Mouse (Mus musculus) adrenal gland, postnatal 10 days (tissue): ENCODE measurements around the gene A930017K11Rik. TPM values are rescaled to one million over a fixed set of nuclear protein-coding genes. Genes with fewer than 3 reads are reported as not detected.

Experiments
- DNase-seq: peaks from one replicate; pipeline ENCODE4 v3.0.0; 2021; ENCODE audit warnings: mixed read lengths
- total RNA-seq, 2 experiments: library from RNA; stranded (reverse); gene quantifications; 2 replicates each; pipeline ENCODE4 v1.2.3; 2021

The A930017K11Rik gene
- total RNA-seq, 2 experiments from 2014 or later: not detected

- DNase-seq: peak; percentile 68
These were observed 27.0 kb downstream of the A930017K11Rik start for GRCm38 (mm10) chr17:25925348-25925747.

GRCm38 (mm10) chr17:25922120-25922519 lies 30.2 kb downstream of the A930017K11Rik start:
- no peak for DNase-seq

- peak; percentile 100 for DNase-seq
These were observed 32.4 kb downstream of the A930017K11Rik start for GRCm38 (mm10) chr17:25919786-25920642.

DNA sequence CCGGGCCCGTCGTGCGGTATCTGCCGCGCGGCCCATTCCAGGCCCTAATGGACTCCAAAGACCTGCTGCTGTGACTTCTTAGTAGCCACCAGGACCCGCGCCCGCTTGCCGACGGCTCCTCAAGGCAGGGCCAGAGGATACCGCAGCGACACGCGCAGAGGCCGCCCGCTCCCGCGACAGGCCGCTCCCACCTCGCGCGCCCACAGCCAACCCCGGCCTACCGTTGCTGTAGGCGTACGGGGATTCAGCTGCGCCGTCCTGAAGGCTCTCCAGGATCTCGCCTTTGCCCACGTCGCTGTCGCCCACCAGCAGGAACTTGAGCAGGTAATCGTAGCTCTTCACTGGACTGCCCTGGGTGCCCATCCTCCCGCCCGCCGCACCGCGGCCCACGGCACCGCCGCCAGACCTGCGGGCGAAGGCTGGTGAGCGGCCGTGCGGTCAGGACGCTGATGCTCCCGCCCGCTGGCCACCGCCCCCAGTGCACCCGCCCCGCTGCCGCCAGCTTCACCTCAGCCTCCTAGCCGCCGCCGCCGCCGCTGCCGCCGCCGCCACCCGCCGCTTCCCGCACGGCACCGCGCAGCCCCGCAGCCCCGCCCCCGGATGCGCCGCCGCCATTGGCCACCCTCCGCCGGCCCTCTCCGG lies 33.1 kb downstream of the A930017K11Rik start, which contains the start of gene Rab40c:
TSS of gene Rab40c (minus strand) at position 584 of the 642 bp plus-strand sequence.
- peak; percentile 63 for DNase-seq

DNA sequence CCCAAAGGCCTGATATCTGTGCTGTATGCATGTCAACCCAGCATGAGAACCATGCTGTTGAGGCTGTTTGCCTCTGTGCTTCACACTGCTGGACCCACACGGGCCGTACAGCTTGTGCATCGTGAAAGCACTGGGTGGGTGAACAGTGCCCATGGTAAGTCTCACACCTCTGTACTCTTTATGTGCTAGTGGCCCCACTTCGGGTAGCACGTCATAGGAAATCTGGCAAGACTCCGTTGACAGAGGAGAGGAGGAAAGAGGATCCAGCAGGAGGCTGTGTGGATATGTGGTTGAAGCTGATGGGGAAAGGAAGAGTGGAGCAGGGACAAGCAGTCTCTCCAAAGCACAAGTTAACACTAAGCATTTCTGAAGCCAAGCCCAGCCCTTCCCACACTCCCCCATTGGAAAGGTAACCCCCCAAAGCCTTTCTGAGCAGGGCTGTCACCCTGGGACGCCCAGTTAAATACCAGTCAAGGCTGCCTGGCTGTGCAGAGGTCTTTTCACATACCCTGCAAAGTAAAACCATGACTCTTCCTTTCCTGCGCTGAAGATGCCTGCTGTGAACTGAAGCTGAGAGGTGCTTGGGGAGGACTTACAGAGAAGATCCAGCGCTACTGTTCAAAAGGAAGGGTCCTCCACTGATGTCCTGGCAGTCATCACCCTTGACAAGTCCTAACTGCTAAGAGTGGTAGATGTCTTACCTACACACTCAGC lies 34.2 kb downstream of the A930017K11Rik start:
- peak; percentile 8 for DNase-seq

- peak; percentile 74 for DNase-seq
These were observed 35.3 kb downstream of the A930017K11Rik start for GRCm38 (mm10) chr17:25916931-25917647.

DNA sequence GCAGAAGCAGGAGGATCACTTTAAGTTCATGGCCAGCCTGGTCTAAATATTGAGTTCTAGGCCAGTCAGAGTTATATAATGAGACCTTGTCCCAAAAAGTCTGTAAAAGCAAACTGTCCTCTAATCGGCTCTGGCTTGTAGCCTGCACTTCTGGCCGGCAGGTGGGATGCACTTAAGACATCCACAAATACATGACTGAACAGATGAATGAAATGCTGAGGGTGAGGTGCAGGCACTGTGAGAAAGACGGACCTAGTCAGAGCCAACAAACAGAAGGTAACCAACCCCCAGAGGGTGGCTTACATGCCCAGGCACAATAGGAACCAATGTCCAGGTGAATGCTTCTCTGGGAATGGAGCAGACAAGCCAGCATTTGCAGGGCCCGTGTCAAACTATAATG lies 38.1 kb downstream of the A930017K11Rik start:
- DNase-seq: no peak

GRCm38 (mm10) chr17:25913877-25914275 lies 38.5 kb downstream of the A930017K11Rik start:
- peak; percentile 9 for DNase-seq

- DNase-seq: peak; percentile 45
These were observed 39.0 kb downstream of the A930017K11Rik start for GRCm38 (mm10) chr17:25913186-25913876.

- peak; percentile 65 for DNase-seq
These were observed 40.5 kb downstream of the A930017K11Rik start for GRCm38 (mm10) chr17:25911816-25912215.

DNA sequence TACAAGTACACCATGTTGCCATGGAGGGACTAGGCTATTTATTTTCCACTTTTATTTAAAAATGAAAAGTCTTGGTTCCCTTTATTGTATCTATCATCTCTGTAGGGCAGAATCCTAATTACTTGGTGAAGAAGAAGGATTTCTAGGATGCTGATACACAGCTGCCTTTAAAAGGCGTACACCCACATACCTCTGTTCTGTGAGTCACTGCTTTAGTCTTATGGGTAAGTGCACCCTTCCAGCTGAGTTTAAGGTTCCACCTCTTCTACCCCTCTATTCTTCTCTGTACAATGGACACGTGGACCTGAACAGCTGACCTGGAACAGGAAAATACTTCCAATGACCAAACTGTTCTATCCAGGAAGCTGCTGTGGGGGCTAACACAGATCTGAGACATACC lies 44.7 kb downstream of the A930017K11Rik start:
- DNase-seq: no peak

GRCm38 (mm10) chr17:25903061-25903460 lies 49.3 kb downstream of the A930017K11Rik start:
- DNase-seq: no peak

DNA sequence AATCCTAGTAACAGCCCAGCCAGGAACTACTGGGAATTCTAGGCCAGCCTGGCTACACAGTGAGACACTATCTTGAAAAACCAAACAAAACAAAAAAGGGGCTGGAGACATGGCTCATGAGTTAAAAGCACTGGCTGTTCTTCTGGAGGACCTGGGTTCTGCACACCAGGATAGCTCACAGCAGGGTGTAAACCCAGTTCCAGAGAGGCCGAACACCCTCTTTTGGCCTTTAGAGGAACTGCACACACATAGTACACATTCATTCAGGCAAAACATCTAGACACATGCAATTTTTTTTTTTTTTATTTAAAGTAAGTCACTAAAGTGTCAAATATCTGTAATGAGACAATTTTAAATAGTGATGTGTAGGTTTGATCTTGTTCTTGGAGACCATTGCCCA lies 52.2 kb downstream of the A930017K11Rik start:
- no peak for DNase-seq

Other genes starting within 250 kb of the A930017K11Rik start
- gene Gng13, start 235.4 kb downstream of the A930017K11Rik start, total RNA-seq: under 1 TPM in 1 of 2 experiments, not detected in 1; 0.70 TPM
- gene Chtf18, start 225.1 kb downstream of the A930017K11Rik start, total RNA-seq: 10 to 100 TPM in 1 of 2 experiments, 1 to 10 TPM in 1; 7.9 to 11.2 TPM
- gene Rpusd1, start 224.9 kb downstream of the A930017K11Rik start, total RNA-seq: 10 to 100 TPM in 1 of 2 experiments, 1 to 10 TPM in 1; 9.5 to 11.0 TPM
- gene Mslnl, start 216.5 kb downstream of the A930017K11Rik start, total RNA-seq: not detected
- 10 to 100 TPM; 13.6 to 19.0 TPM for gene Msln, start 198.2 kb downstream of the A930017K11Rik start, total RNA-seq
- gene Narfl, start 178.8 kb downstream of the A930017K11Rik start, total RNA-seq: 10 to 100 TPM; 31.9 to 39.7 TPM
- 10 to 100 TPM; 22.5 to 35.3 TPM for gene Haghl, start 166.9 kb downstream of the A930017K11Rik start, total RNA-seq
- gene Ccdc78, start 166.0 kb downstream of the A930017K11Rik start, total RNA-seq: not detected
- gene Fam173a, start 159.7 kb downstream of the A930017K11Rik start, total RNA-seq: 10 to 100 TPM; 63.1 to 76.4 TPM
- gene AC134908.4, start 156.9 kb downstream of the A930017K11Rik start, total RNA-seq: under 1 TPM in 1 of 2 experiments, not detected in 1; 0.48 TPM
- 10 to 100 TPM; 28.0 to 45.1 TPM for gene Metrn, start 155.4 kb downstream of the A930017K11Rik start, total RNA-seq
- 10 to 100 TPM; 11.6 to 14.5 TPM for gene Fbxl16, start 143.5 kb downstream of the A930017K11Rik start, total RNA-seq
- 10 to 100 TPM; 17.6 to 23.1 TPM for gene Wdr24, start 128.9 kb downstream of the A930017K11Rik start, total RNA-seq
- gene Jmjd8, start 123.7 kb downstream of the A930017K11Rik start, total RNA-seq: 10 to 100 TPM; 54.9 to 62.3 TPM
- gene Stub1, start 119.2 kb downstream of the A930017K11Rik start, total RNA-seq: 100 to 1,000 TPM; 138 to 157 TPM
- 10 to 100 TPM; 11.9 to 14.6 TPM for gene Rhbdl1, start 115.3 kb downstream of the A930017K11Rik start, total RNA-seq
- gene Gm20683, start 110.8 kb downstream of the A930017K11Rik start, total RNA-seq: 10 to 100 TPM in 1 of 2 experiments, 1 to 10 TPM in 1; 7.0 to 12.3 TPM
- 10 to 100 TPM; 71.6 to 98.5 TPM for gene Rhot2, start 107.7 kb downstream of the A930017K11Rik start, total RNA-seq
- 10 to 100 TPM; 17.5 to 24.1 TPM for gene Wdr90, start 91.1 kb downstream of the A930017K11Rik start, total RNA-seq
- gene Mcrip2, start 83.8 kb downstream of the A930017K11Rik start, total RNA-seq: 100 to 1,000 TPM; 319 to 366 TPM
- gene Mettl26, start 77.5 kb downstream of the A930017K11Rik start, total RNA-seq: 10 to 100 TPM; 66.8 to 69.2 TPM
- gene Wfikkn1, start 71.7 kb downstream of the A930017K11Rik start, total RNA-seq: 1 to 10 TPM in 1 of 2 experiments, under 1 TPM in 1; 0.78 to 2.7 TPM
- gene Rab40c, start 32.8 kb downstream of the A930017K11Rik start, total RNA-seq: 10 to 100 TPM; 16.9 to 25.6 TPM
- gene Pigq, start 7.6 kb downstream of the A930017K11Rik start, total RNA-seq: 100 to 1,000 TPM; 101 to 118 TPM
- gene Nhlrc4, start 7.6 kb downstream of the A930017K11Rik start, total RNA-seq: 1 to 10 TPM in 1 of 2 experiments, under 1 TPM in 1; 0.30 to 1.4 TPM
- 10 to 100 TPM; 15.8 to 16.2 TPM for gene Capn15, start 33.2 kb upstream of the A930017K11Rik start, total RNA-seq
- 10 to 100 TPM; 15.3 to 23.8 TPM for gene Rab11fip3, start 117.0 kb upstream of the A930017K11Rik start, total RNA-seq
- gene Decr2, start 137.8 kb upstream of the A930017K11Rik start, total RNA-seq: 10 to 100 TPM; 50.4 to 63.7 TPM
- gene Nme4, start 143.0 kb upstream of the A930017K11Rik start, total RNA-seq: 1 to 10 TPM; 4.5 to 6.5 TPM
- gene Tmem8, start 160.7 kb upstream of the A930017K11Rik start, total RNA-seq: 1 to 10 TPM; 4.2 to 4.9 TPM
- 100 to 1,000 TPM; 100 to 101 TPM for gene Mrpl28, start 170.9 kb upstream of the A930017K11Rik start, total RNA-seq
- 10 to 100 TPM; 35.0 to 38.9 TPM for gene Axin1, start 186.1 kb upstream of the A930017K11Rik start, total RNA-seq
- 1 to 10 TPM; 1.4 to 2.2 TPM for gene Pdia2, start 246.5 kb upstream of the A930017K11Rik start, total RNA-seq